Mouse (Mus musculus) C2C12 (cell line): ENCODE measurements around the gene Tpst2. TPM values are rescaled to one million over a fixed set of nuclear protein-coding genes. Genes with fewer than 3 reads are reported as not detected.

ENCODE experiments used
- H3K27me3 ChIP-seq: one replicate; pipeline ENCODE4 v1.6.1; 2011; ENCODE audit not compliant: control insufficient read depth, insufficient read depth, insufficient read length
- H3K36me3 ChIP-seq: one replicate; pipeline ENCODE4 v1.6.1; 2011; ENCODE audit not compliant: control insufficient read depth, insufficient read depth
- H3K4me3 ChIP-seq: one replicate; pipeline ENCODE4 v1.5.1; 2011; ENCODE audit warnings: mild to moderate bottlenecking, control low read depth; ENCODE audit not compliant: poor library complexity, insufficient read depth, severe bottlenecking
- H3K79me2 ChIP-seq: one replicate; pipeline ENCODE4 v1.6.1; 2011; ENCODE audit not compliant: control insufficient read depth, insufficient read depth
- H3K79me3 ChIP-seq: one replicate; pipeline ENCODE4 v1.6.1; 2011; ENCODE audit warnings: low read depth, control low read depth
- H3ac ChIP-seq: one replicate; pipeline ENCODE3; 2011; ENCODE audit warnings: low read depth; ENCODE audit not compliant: control insufficient read depth, insufficient read length
- CEBPB ChIP-seq: IDR thresholded peaks from one replicate; pipeline ENCODE4 v1.6.1; 2011; ENCODE audit warnings: low read depth, mild to moderate bottlenecking, control low read depth, moderate library complexity
- CTCF ChIP-seq: IDR thresholded peaks from one replicate; pipeline ENCODE4 v1.5.1; 2011; ENCODE audit not compliant: control insufficient read depth, insufficient read depth, insufficient read length
- FOSL1 ChIP-seq: IDR thresholded peaks from one replicate; pipeline ENCODE4 v1.8.0; 2011; ENCODE audit warnings: mild to moderate bottlenecking, low read length; ENCODE audit not compliant: poor library complexity, insufficient read depth, severe bottlenecking
- MAX ChIP-seq: IDR thresholded peaks from one replicate; pipeline ENCODE4 v1.6.1; 2011; ENCODE audit warnings: mild to moderate bottlenecking, control low read depth
- MYOD1 ChIP-seq: IDR thresholded peaks from one replicate; pipeline ENCODE4 v1.6.1; 2011; ENCODE audit warnings: low read depth; ENCODE audit not compliant: control insufficient read depth, insufficient read length
- MYOG ChIP-seq: IDR thresholded peaks from one replicate; pipeline ENCODE4 v1.6.1; 2011; ENCODE audit not compliant: control insufficient read depth, insufficient read length; ENCODE audit errors: extremely low read depth
- USF1 ChIP-seq: IDR thresholded peaks from one replicate; pipeline ENCODE4 v1.6.1; 2011; ENCODE audit warnings: low read depth, mild to moderate bottlenecking, control low read depth, moderate library complexity
- polyA plus RNA-seq: library from polyadenylated mRNA; unstranded; fragments of >200 nt; fragmentation: generic; extraction: Trizol; gene quantifications from one replicate; pipeline ENCODE4 v1.2.1, GENCODE M21; 2012; ENCODE audit warnings: missing spikeins

Gene Tpst2
- polyA plus RNA-seq, 1 experiment, result 155 TPM

DNA sequence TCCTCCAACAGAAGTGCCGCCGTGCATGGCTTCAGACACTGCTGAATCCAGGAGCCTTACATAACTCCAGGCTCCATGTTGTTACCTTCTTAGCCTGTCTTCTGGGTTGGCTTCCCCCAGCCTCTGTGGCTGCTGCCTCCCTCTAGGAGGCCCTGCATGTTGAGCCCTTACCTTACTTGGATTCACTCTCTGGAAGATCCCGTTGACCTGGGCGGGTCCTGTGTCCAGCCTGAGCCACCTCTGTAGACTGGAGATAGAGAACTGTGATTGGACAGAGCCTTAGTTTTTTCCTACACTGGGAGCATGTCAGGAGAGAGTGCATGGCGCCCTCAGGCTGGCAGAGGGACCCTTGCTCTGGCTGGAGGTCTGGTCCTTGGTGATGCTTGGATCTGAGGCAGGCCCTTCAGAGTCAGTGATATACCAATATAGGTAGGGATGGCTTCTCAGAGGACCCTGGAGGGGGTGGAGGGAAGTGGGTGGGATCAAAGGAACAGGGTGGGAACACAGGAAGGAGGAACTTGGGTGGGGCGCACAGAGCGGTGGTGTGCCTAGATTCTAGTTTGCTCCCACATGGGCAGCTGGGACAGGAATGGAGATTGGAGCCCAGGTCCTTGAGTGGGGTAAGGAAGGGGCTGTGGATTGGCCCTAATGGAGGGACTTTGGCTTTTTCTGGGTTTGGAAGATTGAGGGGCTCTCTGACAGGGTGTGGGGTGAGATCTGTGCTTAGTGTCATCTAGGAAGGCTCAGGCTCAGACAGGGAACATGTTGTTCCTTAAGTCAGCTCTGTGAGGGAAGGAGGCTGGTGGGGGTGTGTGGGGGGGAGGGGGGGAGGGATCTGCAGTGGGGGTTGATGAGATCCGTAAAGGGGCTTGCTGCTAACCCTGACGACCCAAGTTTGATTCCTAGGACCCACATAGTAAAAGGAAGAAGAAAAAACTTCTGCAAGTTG, 12.0 kb downstream of the Tpst2 start:
- Histone ChIP-seq H3K36me3 (peaks cover 36% of the 10 kb centered on the region), H3K4me3 (no peak overlapping the region), H3K27me3 (no peaks in the 10 kb centered on the region), H3K79me2 (peaks cover 100% of the 10 kb centered on the region), H3K79me3 (peaks cover 98% of the 10 kb centered on the region), H3ac (no peak overlapping the region)
- TF ChIP-seq MYOD1 (no peak), CEBPB (no peak), USF1 (no peak), FOSL1 (no peak), MYOG (no peak), MAX (no peak)

- Histone ChIP-seq H3K79me3 (peaks cover 98% of the 10 kb centered on the region), H3K4me3 (no peak overlapping the region), H3K79me2 (peaks cover 100% of the 10 kb centered on the region), H3K27me3 (no peaks in the 10 kb centered on the region), H3ac (no peak overlapping the region), H3K36me3 (peaks cover 29% of the 10 kb centered on the region)
- TF ChIP-seq MAX (no peak), CTCF (no peak), CEBPB (no peak), MYOG (no peak), USF1 (no peak), MYOD1 (no peak), FOSL1 (no peak)
Observed at GRCm38 (mm10) chr5:112289236-112289635, 12.7 kb downstream of the Tpst2 start.

GRCm38 (mm10) chr5:112289819-112290535, 13.5 kb downstream of the Tpst2 start:
- Histone ChIP-seq H3K79me2 (peaks cover 100% of the 10 kb centered on the region), H3K79me3 (peaks cover 93% of the 10 kb centered on the region), H3K36me3 (peaks cover 22% of the 10 kb centered on the region), H3K4me3 (no peak overlapping the region), H3K27me3 (no peaks in the 10 kb centered on the region), H3ac (no peak overlapping the region)
- TF ChIP-seq MYOD1 (no peak), FOSL1 (no peak), MAX (no peak), CEBPB (no peak), USF1 (no peak), MYOG (no peak), CTCF (no peak)

DNA sequence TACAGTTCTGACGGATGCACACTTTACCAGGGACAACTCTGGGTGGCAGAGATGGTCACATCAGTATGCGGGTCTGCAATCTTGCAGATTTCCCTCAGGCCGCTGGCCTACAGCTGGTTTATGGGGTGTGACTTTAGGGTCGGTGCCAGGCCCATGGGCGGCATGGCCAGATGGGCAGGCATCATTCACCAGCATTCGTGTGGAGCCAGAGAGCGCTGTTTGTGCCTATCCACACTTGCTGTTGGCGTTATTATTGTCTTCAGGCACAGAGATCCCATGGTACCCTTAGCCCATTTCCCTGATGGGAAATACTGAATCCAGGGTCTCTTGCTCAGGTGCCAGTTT, 14.0 kb downstream of the Tpst2 start:
- Histone ChIP-seq H3K79me2 (peaks cover 100% of the 10 kb centered on the region), H3K36me3 (peaks cover 18% of the 10 kb centered on the region), H3K27me3 (no peaks in the 10 kb centered on the region), H3K79me3 (peaks cover 90% of the 10 kb centered on the region), H3ac (no peak overlapping the region), H3K4me3 (no peak overlapping the region)
- TF ChIP-seq USF1 (no peak), MYOG (no peak), MYOD1 (no peak), FOSL1 (no peak), CTCF (no peak), CEBPB (no peak), MAX (no peak)

DNA sequence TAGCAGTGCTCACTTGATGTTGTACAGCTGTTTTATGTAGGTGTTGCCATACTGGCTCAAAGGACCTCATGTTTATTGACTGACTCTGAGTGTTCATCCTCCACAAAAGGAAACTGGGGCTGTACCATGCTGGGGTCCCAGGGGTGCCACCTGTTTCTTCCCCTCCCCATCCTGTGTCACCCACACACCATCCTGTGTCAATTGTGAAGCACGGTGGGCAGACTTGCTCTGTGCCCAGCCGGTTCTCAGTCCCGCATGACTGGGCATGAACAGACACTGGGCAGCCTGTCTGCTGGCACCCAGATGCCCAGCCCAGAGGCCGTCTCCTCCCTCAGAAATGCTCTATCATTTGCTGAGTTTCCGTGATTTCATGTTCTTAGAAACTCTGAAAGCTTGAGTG, 15.4 kb downstream of the Tpst2 start:
- Histone ChIP-seq H3K27me3 (no peaks in the 10 kb centered on the region), H3K4me3 (no peak overlapping the region), H3ac (no peak overlapping the region), H3K79me2 (peaks cover 100% of the 10 kb centered on the region), H3K36me3 (peaks cover 15% of the 10 kb centered on the region), H3K79me3 (peaks cover 90% of the 10 kb centered on the region)
- TF ChIP-seq FOSL1, result no peak
- no peak for TF ChIP-seq USF1
- no peak for TF ChIP-seq MYOG
- TF ChIP-seq MYOD1, result no peak
- TF ChIP-seq CTCF, result no peak
- no peak for TF ChIP-seq CEBPB
- no peak for TF ChIP-seq MAX
